Mouse (Mus musculus): ENCODE measurements around the gene Hdac8. TPM values are rescaled to one million over a fixed set of nuclear protein-coding genes. Genes with fewer than 3 reads are reported as not detected.

The Hdac8 gene
- polyA plus RNA-seq, 2 experiments: 2.7 to 16.1 TPM

DNA sequence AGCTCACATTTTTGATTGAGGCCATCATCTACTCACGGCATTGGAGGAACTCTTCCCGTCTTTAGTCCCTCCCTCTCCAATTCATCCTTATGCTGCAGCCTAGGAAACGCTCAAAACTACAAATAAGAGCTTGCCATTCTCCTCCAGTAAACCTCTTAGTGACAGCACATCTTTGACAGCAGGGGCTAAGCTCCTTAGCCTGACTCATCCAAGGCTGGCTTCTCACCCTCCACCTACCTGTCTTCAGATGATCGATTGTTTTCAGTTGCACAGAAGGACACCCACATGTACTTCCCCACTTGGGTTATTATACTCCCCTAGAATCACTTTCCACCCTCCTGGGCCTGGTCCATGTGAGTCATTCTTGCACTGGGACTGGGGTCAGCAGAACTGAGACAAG, 163.5 kb downstream of the Hdac8 start:
- ATAC-seq (ENCODE audit: low FRiP score, low read depth): no peak

DNA sequence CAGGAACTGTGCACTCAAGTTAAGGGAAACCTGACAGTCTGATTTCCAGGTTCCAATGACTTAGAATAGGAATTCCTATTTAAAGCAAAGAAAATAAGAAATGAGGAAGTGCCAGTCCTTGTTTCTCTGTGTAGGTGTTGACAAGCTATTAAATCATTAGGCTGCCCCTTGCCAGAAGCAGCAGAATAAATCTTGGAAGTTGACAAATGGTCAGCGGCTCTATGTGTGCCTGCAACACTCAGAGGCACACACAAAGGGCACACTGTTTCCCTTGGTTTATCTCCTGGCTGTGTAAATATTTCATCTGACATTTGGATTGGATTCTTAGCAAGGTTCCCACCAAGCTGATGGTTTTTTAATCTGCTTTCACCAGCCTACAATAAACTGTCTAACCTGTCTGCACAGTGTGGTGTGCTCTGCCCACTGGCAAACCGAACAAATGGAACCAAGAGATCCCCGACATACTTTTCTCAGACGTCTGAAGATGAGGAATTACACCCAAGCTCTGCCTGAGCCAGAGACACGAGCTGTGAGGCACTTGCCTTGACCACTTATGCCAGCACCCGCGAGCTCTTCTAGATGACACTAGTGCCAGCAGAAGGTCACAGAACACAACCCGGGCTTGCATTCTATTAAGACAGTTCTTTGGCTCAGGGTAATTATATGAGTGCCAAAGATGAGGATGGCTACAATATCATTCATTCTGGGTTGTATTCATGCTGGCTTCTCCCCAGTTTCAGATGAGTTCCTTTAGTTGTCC, 165.6 kb downstream of the Hdac8 start:
- no peak overlapping the region for H3K27ac ChIP-seq (replicated peaks; ENCODE audit: low read depth, low read length)
- DNase-seq (ENCODE audit: low spot score) (no peak), ATAC-seq (ENCODE audit: low FRiP score, low read depth) (no peak)
- no peaks in the 10 kb centered on the region for H3K9me3 ChIP-seq (ENCODE audit: control insufficient read depth, low read length)
- H3K36me3 ChIP-seq (ENCODE audit: control insufficient read depth, insufficient read depth, low read length): no peaks in the 10 kb centered on the region
- H3K27me3 ChIP-seq (ENCODE audit: control insufficient read depth, insufficient read depth, low read length): no peaks in the 10 kb centered on the region
- H3K4me3 ChIP-seq (replicated peaks; ENCODE audit: low read length): no peak overlapping the region
- H3K4me1 ChIP-seq (ENCODE audit: control insufficient read depth, insufficient read depth, low read length): no peaks in the 10 kb centered on the region
- TF ChIP-seq POLR2A (IDR thresholded peaks at IDR 0.05; ENCODE audit: borderline replicate concordance, extremely low read depth, insufficient read depth, insufficient read length): no peak
- 60% methylated on average over 8 of the region's 8 CpGs for WGBS
- no peak overlapping the region for H3K9ac ChIP-seq (ENCODE audit: low read depth, low read length, severe bottlenecking)
- H3K4me2 ChIP-seq (replicated peaks; ENCODE audit: low read depth, low read length, severe bottlenecking): no peak overlapping the region

More for the DNA sequence above, 163.5 kb downstream of the Hdac8 start:
- Histone ChIP-seq H3K4me1 (ENCODE audit: control insufficient read depth, insufficient read depth, low read length) (no peaks in the 10 kb centered on the region), H3K9me3 (ENCODE audit: control insufficient read depth, low read length) (no peaks in the 10 kb centered on the region), H3K36me3 (ENCODE audit: control insufficient read depth, insufficient read depth, low read length) (no peaks in the 10 kb centered on the region), H3K27me3 (ENCODE audit: control insufficient read depth, insufficient read depth, low read length) (no peaks in the 10 kb centered on the region), H3K9ac (ENCODE audit: low read depth, low read length, severe bottlenecking) (no peak overlapping the region), H3K27ac (replicated peaks; ENCODE audit: low read depth, low read length) (no peak overlapping the region), H3K4me3 (replicated peaks; ENCODE audit: low read length) (no peak overlapping the region), H3K4me2 (replicated peaks; ENCODE audit: low read depth, low read length, severe bottlenecking) (no peak overlapping the region)
- TF ChIP-seq POLR2A (IDR thresholded peaks at IDR 0.05; ENCODE audit: borderline replicate concordance, extremely low read depth, insufficient read depth, insufficient read length): no peak
- 80% methylated on average over 4 of the region's 4 CpGs for WGBS
- DNase-seq (ENCODE audit: low spot score): no peak

GRCm38 (mm10) chrX:102319696-102320095, 185.5 kb downstream of the Hdac8 start:
- H3K36me3 ChIP-seq (ENCODE audit: control insufficient read depth, insufficient read depth, low read length): no peaks in the 10 kb centered on the region
- no peak overlapping the region for H3K9ac ChIP-seq (ENCODE audit: low read depth, low read length, severe bottlenecking)
- H3K4me3 ChIP-seq (replicated peaks; ENCODE audit: low read length): no peak overlapping the region
- ATAC-seq (ENCODE audit: low FRiP score, low read depth): peak; percentile 37; the same call in 1 of the 2 replicates
- DNase-seq (ENCODE audit: low spot score): no peak
- WGBS: 40% methylated on average over 3 of the region's 3 CpGs
- H3K4me2 ChIP-seq (replicated peaks; ENCODE audit: low read depth, low read length, severe bottlenecking): no peak overlapping the region
- no peak overlapping the region for H3K27ac ChIP-seq (replicated peaks; ENCODE audit: low read depth, low read length)
- H3K9me3 ChIP-seq (ENCODE audit: control insufficient read depth, low read length): no peaks in the 10 kb centered on the region
- TF ChIP-seq POLR2A (IDR thresholded peaks at IDR 0.05; ENCODE audit: borderline replicate concordance, extremely low read depth, insufficient read depth, insufficient read length): no peak
- H3K4me1 ChIP-seq (ENCODE audit: control insufficient read depth, insufficient read depth, low read length): no peaks in the 10 kb centered on the region
- no peaks in the 10 kb centered on the region for H3K27me3 ChIP-seq (ENCODE audit: control insufficient read depth, insufficient read depth, low read length)

DNA sequence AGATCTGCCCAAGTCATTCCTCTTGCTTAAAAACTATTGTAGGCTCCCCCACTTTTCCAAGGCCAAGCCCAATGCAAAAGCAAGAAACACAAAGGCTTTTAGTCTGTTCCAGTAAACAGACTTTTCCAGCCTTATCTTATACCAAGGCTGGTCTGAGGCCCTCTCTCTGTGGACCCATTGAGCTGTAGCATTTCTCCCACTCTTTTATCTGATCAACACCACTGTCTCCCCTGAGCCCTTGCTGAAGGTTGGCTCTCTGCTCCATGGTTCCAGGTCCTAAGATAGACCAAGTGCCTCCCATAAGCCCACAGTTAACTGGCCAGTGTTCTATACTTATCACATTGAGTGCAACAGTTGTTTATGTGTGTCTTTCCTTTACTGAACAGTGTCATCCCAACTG, 185.9 kb downstream of the Hdac8 start:
- H3K9me3 ChIP-seq (ENCODE audit: control insufficient read depth, low read length): no peaks in the 10 kb centered on the region
- H3K4me2 ChIP-seq (replicated peaks; ENCODE audit: low read depth, low read length, severe bottlenecking): no peak overlapping the region
- H3K9ac ChIP-seq (ENCODE audit: low read depth, low read length, severe bottlenecking): no peak overlapping the region
- DNase-seq (ENCODE audit: low spot score) (no peak), ATAC-seq (ENCODE audit: low FRiP score, low read depth) (no peak)
- TF ChIP-seq POLR2A (IDR thresholded peaks at IDR 0.05; ENCODE audit: borderline replicate concordance, extremely low read depth, insufficient read depth, insufficient read length): no peak
- no peak overlapping the region for H3K4me3 ChIP-seq (replicated peaks; ENCODE audit: low read length)
- H3K4me1 ChIP-seq (ENCODE audit: control insufficient read depth, insufficient read depth, low read length): no peaks in the 10 kb centered on the region
- no peaks in the 10 kb centered on the region for H3K27me3 ChIP-seq (ENCODE audit: control insufficient read depth, insufficient read depth, low read length)
- H3K27ac ChIP-seq (replicated peaks; ENCODE audit: low read depth, low read length): no peak overlapping the region
- H3K36me3 ChIP-seq (ENCODE audit: control insufficient read depth, insufficient read depth, low read length): no peaks in the 10 kb centered on the region

DNA sequence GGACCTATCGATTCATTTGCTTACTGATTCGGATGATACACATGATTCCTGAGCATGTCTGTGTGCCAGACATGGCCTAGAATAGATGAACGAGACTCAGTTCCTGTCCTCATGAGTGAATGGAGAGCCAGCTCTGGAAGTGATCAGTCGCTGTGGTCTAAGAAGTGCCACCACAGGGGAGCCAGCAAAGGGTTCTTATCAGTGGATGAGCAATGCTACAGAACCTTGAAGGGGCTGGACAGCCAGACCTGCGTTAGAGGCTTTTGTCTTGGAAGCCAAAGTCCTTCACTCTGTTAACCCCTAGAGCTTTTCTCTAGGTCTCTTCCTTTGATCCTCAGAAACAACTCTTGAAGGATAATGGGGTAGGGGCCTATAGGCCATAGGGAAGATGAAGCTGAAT, 186.4 kb downstream of the Hdac8 start:
- no peak overlapping the region for H3K27ac ChIP-seq (replicated peaks; ENCODE audit: low read depth, low read length)
- no peak overlapping the region for H3K4me2 ChIP-seq (replicated peaks; ENCODE audit: low read depth, low read length, severe bottlenecking)
- WGBS: 77% methylated on average over 5 of the region's 5 CpGs
- H3K36me3 ChIP-seq (ENCODE audit: control insufficient read depth, insufficient read depth, low read length): no peaks in the 10 kb centered on the region
- DNase-seq (ENCODE audit: low spot score): no peak
- no peak for ATAC-seq (ENCODE audit: low FRiP score, low read depth)
- no peak for TF ChIP-seq POLR2A (IDR thresholded peaks at IDR 0.05; ENCODE audit: borderline replicate concordance, extremely low read depth, insufficient read depth, insufficient read length)
- H3K27me3 ChIP-seq (ENCODE audit: control insufficient read depth, insufficient read depth, low read length): no peaks in the 10 kb centered on the region
- H3K9me3 ChIP-seq (ENCODE audit: control insufficient read depth, low read length): no peaks in the 10 kb centered on the region
- H3K4me1 ChIP-seq (ENCODE audit: control insufficient read depth, insufficient read depth, low read length): no peaks in the 10 kb centered on the region
- no peak overlapping the region for H3K4me3 ChIP-seq (replicated peaks; ENCODE audit: low read length)
- no peak overlapping the region for H3K9ac ChIP-seq (ENCODE audit: low read depth, low read length, severe bottlenecking)
